Mouse (Mus musculus): ENCODE data around the gene Hexim2. TPM values are rescaled to one million over a fixed set of nuclear protein-coding genes. Genes with fewer than 3 reads are reported as not detected.

The Hexim2 gene
- polyA plus RNA-seq, 1 experiment from 2014 or later, result 8.4 TPM

- Histone ChIP-seq H3K4me2 (peak overlapping the region; percentile 80; the same call in 1 of the 2 replicates), H3K9me3 (replicated peaks) (no peaks in the 10 kb centered on the region), H3K9ac (peak overlapping the region; percentile 60; the same call in 1 of the 2 replicates), H3K4me1 (replicated peaks) (peaks cover 19% of the 10 kb centered on the region), H3K27ac (ENCODE audit: poor library complexity, severe bottlenecking) (no peak overlapping the region), H3K36me3 (no peaks in the 10 kb centered on the region), H3K4me3 (no peak overlapping the region; the same call in 1 of the 2 replicates), H3K27me3 (replicated peaks) (no peaks in the 10 kb centered on the region)
- WGBS, result 39% methylated on average over 12 of the region's 12 CpGs
- ATAC-seq (ENCODE audit: insufficient number of reproducible peaks, low FRiP score), result no peak
Observed at GRCm38 (mm10) chr11:103113005-103113404, 19.2 kb upstream of the Hexim2 start.

- peaks cover 23% of the 10 kb centered on the region for H3K4me1 ChIP-seq (replicated peaks)
- H3K36me3 ChIP-seq, result no peaks in the 10 kb centered on the region
- ATAC-seq (ENCODE audit: insufficient number of reproducible peaks, low FRiP score), result no peak
- no peaks in the 10 kb centered on the region for H3K9me3 ChIP-seq (replicated peaks)
- H3K27me3 ChIP-seq (replicated peaks), result no peaks in the 10 kb centered on the region
- no peak overlapping the region for H3K4me2 ChIP-seq
- no peak overlapping the region for H3K4me3 ChIP-seq
- 87% methylated on average over 4 of the region's 4 CpGs for WGBS
- H3K9ac ChIP-seq, result no peak overlapping the region
- no peak overlapping the region for H3K27ac ChIP-seq (ENCODE audit: poor library complexity, severe bottlenecking)
Observed at GRCm38 (mm10) chr11:103113771-103114170, 18.5 kb upstream of the Hexim2 start.

- H3K4me1 ChIP-seq (replicated peaks), result peaks cover 26% of the 10 kb centered on the region
- H3K9ac ChIP-seq, result peak overlapping the region; percentile 76
- no peak for ATAC-seq (ENCODE audit: insufficient number of reproducible peaks, low FRiP score)
- H3K36me3 ChIP-seq, result no peaks in the 10 kb centered on the region
- H3K27me3 ChIP-seq (replicated peaks), result no peaks in the 10 kb centered on the region
- H3K4me3 ChIP-seq, result peak overlapping the region; percentile 65
- WGBS, result 89% methylated on average over 11 of the region's 11 CpGs
- H3K9me3 ChIP-seq (replicated peaks), result no peaks in the 10 kb centered on the region
- H3K27ac ChIP-seq (ENCODE audit: poor library complexity, severe bottlenecking), result peak overlapping the region; percentile 91; the same call in 1 of the 2 replicates
- peak overlapping the region; percentile 71 for H3K4me2 ChIP-seq
Observed at GRCm38 (mm10) chr11:103114270-103114943, 17.8 kb upstream of the Hexim2 start.

- under 1% methylated on average over 34 of the region's 34 CpGs for WGBS
- H3K4me2 ChIP-seq, result peak overlapping the region; percentile 90
Observed at GRCm38 (mm10) chr11:103115163-103116007, 16.8 kb upstream of the Hexim2 start.

GRCm38 (mm10) chr11:103116008-103116818 lies 16.0 kb upstream of the Hexim2 start, which contains the start of gene Hexim1:
TSS of gene Hexim1 (plus strand) at chr11:103116231.
- ATAC-seq (ENCODE audit: insufficient number of reproducible peaks, low FRiP score), result peak; percentile 95
- WGBS, result under 1% methylated on average over 53 of the region's 53 CpGs
- no peaks in the 10 kb centered on the region for H3K27me3 ChIP-seq (replicated peaks)
- H3K9me3 ChIP-seq (replicated peaks), result no peaks in the 10 kb centered on the region
- peak within 1 kb of the TSS; percentile 95 for H3K9ac ChIP-seq
- peak within 1 kb of the TSS; percentile 91 for H3K27ac ChIP-seq (ENCODE audit: poor library complexity, severe bottlenecking)
- H3K36me3 ChIP-seq, result no peaks in the 10 kb centered on the region
- peak within 1 kb of the TSS; percentile 90 for H3K4me2 ChIP-seq
- H3K4me1 ChIP-seq (replicated peaks), result peaks cover 24% of the 10 kb centered on the region
- H3K4me3 ChIP-seq, result peak within 1 kb of the TSS; percentile 65

More at GRCm38 (mm10) chr11:103115163-103116007, 16.8 kb upstream of the Hexim2 start:
- Histone ChIP-seq H3K27me3 (replicated peaks) (no peaks in the 10 kb centered on the region), H3K9ac (peak overlapping the region; percentile 76), H3K9me3 (replicated peaks) (no peaks in the 10 kb centered on the region), H3K4me1 (replicated peaks) (peaks cover 26% of the 10 kb centered on the region), H3K36me3 (no peaks in the 10 kb centered on the region), H3K27ac (ENCODE audit: poor library complexity, severe bottlenecking) (peak overlapping the region; percentile 91), H3K4me3 (peak overlapping the region; percentile 65)
- peak; percentile 79 for ATAC-seq (ENCODE audit: insufficient number of reproducible peaks, low FRiP score)

GRCm38 (mm10) chr11:103116959-103117590 lies 15.2 kb upstream of the Hexim2 start:
- Histone ChIP-seq H3K4me1 (replicated peaks) (peaks cover 18% of the 10 kb centered on the region), H3K4me3 (peak overlapping the region; percentile 65), H3K36me3 (no peaks in the 10 kb centered on the region), H3K4me2 (peak overlapping the region; percentile 90), H3K9ac (peak overlapping the region; percentile 95), H3K27me3 (replicated peaks) (no peaks in the 10 kb centered on the region), H3K9me3 (replicated peaks) (no peaks in the 10 kb centered on the region), H3K27ac (ENCODE audit: poor library complexity, severe bottlenecking) (peak overlapping the region; percentile 91)
- WGBS, result under 1% methylated on average over 35 of the region's 35 CpGs
- peak; percentile 49 for ATAC-seq (ENCODE audit: insufficient number of reproducible peaks, low FRiP score)

- Histone ChIP-seq H3K9ac (peak overlapping the region; percentile 95), H3K4me1 (replicated peaks) (peaks cover 13% of the 10 kb centered on the region), H3K4me2 (peak overlapping the region; percentile 90), H3K9me3 (replicated peaks) (no peaks in the 10 kb centered on the region), H3K4me3 (peak overlapping the region; percentile 65), H3K27me3 (replicated peaks) (no peaks in the 10 kb centered on the region), H3K27ac (ENCODE audit: poor library complexity, severe bottlenecking) (peak overlapping the region; percentile 91; the same call in 1 of the 2 replicates), H3K36me3 (no peaks in the 10 kb centered on the region)
- no peak for ATAC-seq (ENCODE audit: insufficient number of reproducible peaks, low FRiP score)
- under 1% methylated on average over 38 of the region's 38 CpGs for WGBS
Observed at GRCm38 (mm10) chr11:103117591-103118009, 14.6 kb upstream of the Hexim2 start.

DNA sequence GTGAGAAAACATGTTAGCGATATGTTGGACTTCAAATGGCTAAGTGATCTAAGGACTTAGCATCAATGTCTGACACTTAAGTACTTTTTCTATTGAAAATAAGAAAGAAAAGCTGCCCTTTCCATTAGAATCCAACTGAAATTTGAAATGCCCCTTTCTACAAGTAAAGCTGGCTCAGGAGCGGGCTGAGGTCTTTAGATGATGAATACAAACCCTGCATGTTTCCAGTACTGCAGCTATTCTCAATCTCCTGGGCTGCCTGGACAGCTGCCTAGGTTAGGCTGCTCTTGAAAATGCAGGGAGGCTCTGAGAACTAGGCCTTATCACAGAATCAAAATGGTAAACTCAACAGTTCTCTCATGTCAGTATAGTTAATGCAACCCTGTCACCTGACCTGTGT lies 13.4 kb upstream of the Hexim2 start:
- H3K27ac ChIP-seq (ENCODE audit: poor library complexity, severe bottlenecking), result no peak overlapping the region
- WGBS, result 85% methylated on average over 2 of the region's 2 CpGs
- peak overlapping the region; percentile 52 for H3K4me2 ChIP-seq
- ATAC-seq (ENCODE audit: insufficient number of reproducible peaks, low FRiP score), result no peak
- H3K36me3 ChIP-seq, result no peaks in the 10 kb centered on the region
- H3K27me3 ChIP-seq (replicated peaks), result no peaks in the 10 kb centered on the region
- no peak overlapping the region for H3K9ac ChIP-seq
- H3K4me3 ChIP-seq, result peak overlapping the region; percentile 28; the same call in 1 of the 2 replicates
- H3K4me1 ChIP-seq (replicated peaks), result peaks cover 7% of the 10 kb centered on the region
- no peaks in the 10 kb centered on the region for H3K9me3 ChIP-seq (replicated peaks)

DNA sequence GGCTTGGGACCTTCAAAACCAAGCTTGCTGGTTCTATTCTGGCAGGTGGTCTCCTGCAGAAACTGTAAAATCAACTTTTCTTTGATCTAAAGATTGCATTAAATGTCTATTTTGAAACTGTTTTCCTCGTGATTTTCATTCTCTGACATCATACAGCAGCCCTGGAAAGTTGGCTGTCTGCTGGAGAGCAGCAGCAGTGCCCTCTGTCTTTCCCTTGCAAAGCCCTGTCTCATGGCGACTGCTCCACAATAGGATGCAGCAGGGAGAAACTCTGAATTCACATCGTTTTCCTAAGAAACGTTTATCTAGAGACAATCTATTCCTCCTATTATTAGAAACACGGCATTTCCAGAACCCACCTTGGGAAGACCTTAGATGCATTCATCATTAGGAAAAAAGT lies 12.6 kb upstream of the Hexim2 start:
- Histone ChIP-seq H3K27me3 (replicated peaks) (no peaks in the 10 kb centered on the region), H3K9ac (no peak overlapping the region), H3K36me3 (no peaks in the 10 kb centered on the region), H3K9me3 (replicated peaks) (no peaks in the 10 kb centered on the region), H3K4me1 (replicated peaks) (peaks cover 7% of the 10 kb centered on the region), H3K27ac (ENCODE audit: poor library complexity, severe bottlenecking) (no peak overlapping the region), H3K4me3 (no peak overlapping the region), H3K4me2 (no peak overlapping the region)
- 50% methylated on average over 5 of the region's 5 CpGs for WGBS
- ATAC-seq (ENCODE audit: insufficient number of reproducible peaks, low FRiP score), result no peak

GRCm38 (mm10) chr11:103120315-103120714 lies 11.9 kb upstream of the Hexim2 start:
- Histone ChIP-seq H3K27ac (ENCODE audit: poor library complexity, severe bottlenecking) (no peak overlapping the region), H3K27me3 (replicated peaks) (no peaks in the 10 kb centered on the region), H3K9me3 (replicated peaks) (no peaks in the 10 kb centered on the region), H3K4me3 (no peak overlapping the region), H3K36me3 (no peaks in the 10 kb centered on the region), H3K9ac (no peak overlapping the region), H3K4me1 (replicated peaks) (peaks cover 7% of the 10 kb centered on the region), H3K4me2 (no peak overlapping the region)
- no peak for ATAC-seq (ENCODE audit: insufficient number of reproducible peaks, low FRiP score)
- 47% methylated on average over 5 of the region's 5 CpGs for WGBS
